Mouse (Mus musculus) neutrophil, adult 5-6 weeks (primary cell): ENCODE data around the gene Tbx19. TPM values are rescaled to one million over a fixed set of nuclear protein-coding genes. Genes with fewer than 3 reads are reported as not detected.
A peak's percentile ranks its signal among the peaks of the same experiment; 100 is the strongest.

Experiments
- ATAC-seq: fragments of 151-379, 151-347 bp; 2 replicates; pipeline ENCODE4 v1.8.0; 2017; ENCODE audit warnings: mild to moderate bottlenecking, moderate TSS enrichment; ENCODE audit not compliant: insufficient number of reproducible peaks, poor library complexity, low FRiP score, severe bottlenecking; ENCODE audit errors: extremely low read depth
- total RNA-seq: library from RNA; stranded (forward); fragments of 200-1000 nt; gene quantifications from 2 replicates; pipeline ENCODE4 v1.2.3, GENCODE M21; 2017

The Tbx19 gene
- total RNA-seq, 1 experiment from 2014 or later: not detected

DNA sequence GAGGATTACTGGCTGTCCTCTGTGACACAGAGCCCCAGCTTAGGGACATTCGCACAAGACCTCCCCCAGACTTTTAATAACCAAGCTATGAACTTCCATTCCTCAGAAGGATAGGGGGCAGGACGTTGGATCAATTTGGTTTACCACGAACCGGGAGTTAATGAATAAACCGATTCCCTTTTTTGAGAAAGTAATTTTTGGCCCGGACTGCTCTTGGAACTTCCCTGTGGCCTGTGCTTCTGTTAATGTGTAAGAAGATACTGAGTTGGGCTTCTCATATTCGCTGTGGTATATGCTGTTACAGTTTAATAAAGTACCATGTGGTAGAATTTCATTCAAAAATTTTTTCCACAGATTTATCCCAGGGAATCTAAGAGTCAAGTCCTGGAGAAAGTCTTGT is 39.5 kb downstream of the Tbx19 start:
- ATAC-seq: no peak

DNA sequence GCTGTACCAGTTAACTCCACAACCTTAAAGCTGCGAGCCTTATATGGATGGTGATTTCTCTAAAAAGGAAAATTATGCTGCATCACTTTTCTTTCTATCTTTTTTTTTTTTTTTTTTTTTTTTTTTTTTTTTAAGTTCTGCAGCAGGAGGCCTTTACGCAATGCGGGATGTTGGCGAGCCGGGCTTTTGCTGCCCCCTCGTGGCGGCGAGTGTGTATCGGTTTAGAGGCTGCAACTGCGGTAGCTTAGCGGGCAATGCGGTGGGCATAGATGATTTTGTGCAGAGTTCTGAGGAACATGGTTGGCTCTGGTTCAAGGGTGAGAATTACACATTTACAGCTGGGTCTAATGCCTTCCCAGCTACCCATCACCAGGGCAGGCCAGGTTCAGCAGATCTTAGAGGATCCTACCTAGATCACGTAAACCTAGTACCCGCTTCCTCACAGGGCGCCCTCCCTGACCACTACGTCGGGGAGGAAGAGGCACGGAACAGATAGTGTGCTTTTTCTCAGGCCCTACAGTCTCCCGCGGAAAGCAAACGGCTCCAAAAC is 40.1 kb downstream of the Tbx19 start:
- peak; percentile 90 for ATAC-seq

DNA sequence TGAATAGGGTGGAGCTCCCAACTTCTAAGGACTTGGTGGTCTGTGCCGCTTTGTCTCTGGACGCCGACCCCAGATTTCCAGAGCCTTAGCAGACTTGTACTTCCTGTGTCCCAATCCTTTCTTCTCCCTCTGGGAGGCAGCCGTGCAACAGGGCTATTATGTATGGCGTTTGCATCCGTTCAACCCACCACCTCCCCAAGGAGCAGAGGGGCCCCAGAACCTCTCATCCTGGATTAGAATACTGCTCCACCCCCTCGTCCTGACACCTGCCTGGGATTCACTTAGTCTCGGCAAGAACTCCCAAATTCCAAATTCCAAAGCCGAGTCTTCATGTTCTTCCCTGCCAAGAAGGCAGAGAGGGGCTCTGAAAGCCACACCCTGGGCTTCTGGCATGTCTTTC is 40.8 kb downstream of the Tbx19 start:
- no peak for ATAC-seq

- no peak for ATAC-seq
Observed at GRCm38 (mm10) chr1:165119011-165119726, 41.4 kb downstream of the Tbx19 start.

DNA sequence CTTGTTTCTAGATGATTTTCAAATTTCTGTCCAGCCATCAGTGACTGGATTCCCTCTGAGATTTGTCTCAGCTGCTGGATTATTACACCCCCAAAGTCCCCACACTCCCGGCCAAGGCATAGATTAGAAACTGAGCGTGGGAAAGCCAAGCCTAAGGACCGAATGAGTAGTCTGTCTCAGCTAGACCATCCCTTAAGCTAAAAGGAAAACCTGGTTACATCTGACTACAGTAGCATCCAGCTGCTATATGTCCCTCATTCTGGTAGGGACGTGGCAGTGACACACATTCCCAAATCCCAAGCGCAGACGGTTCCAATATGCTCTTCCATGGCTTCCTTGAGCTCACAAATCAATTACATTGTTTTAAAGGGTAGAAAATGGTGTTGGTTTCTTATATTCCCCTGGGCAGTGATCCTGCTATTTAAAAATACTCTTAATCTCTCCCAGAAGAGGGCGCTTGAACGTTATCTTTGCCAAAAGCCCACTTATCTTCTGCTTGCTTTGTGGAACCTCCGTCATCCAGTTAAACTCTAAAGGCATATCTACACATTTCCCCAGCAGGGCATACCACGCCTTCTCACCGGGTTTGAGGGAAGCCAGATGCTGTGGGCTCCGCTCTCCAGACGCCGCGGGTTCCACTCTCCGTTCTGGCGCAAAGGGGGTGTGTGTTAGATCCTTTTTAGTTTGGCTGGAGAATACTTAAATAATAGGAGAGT is 46.0 kb downstream of the Tbx19 start:
- ATAC-seq: no peak

DNA sequence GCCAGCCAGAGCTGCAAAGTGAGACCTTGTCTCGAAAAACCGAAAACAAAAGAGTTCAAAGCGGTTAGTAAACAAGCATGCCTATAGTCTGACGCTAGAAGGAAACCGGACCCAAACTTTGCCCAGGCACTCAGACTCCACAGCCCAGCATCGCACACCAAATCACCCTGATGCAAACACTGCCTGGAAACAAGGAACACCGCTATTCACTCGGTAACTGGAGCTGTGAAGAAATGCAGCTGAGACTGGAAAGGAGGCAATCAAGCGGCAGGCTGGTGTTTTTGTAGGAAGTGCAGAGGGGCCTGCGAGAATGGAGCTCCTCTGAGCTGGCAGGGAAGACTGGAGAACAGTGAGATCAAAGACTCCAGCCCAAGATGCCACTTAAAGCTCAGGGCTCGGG is 46.9 kb downstream of the Tbx19 start:
- no peak for ATAC-seq

GRCm38 (mm10) chr1:165110659-165111058 is 49.9 kb downstream of the Tbx19 start:
- no peak for ATAC-seq

- no peak for ATAC-seq
Observed at GRCm38 (mm10) chr1:165109135-165109534, 51.4 kb downstream of the Tbx19 start.

- no peak for ATAC-seq
Observed at GRCm38 (mm10) chr1:165108477-165108876, 52.1 kb downstream of the Tbx19 start.

DNA sequence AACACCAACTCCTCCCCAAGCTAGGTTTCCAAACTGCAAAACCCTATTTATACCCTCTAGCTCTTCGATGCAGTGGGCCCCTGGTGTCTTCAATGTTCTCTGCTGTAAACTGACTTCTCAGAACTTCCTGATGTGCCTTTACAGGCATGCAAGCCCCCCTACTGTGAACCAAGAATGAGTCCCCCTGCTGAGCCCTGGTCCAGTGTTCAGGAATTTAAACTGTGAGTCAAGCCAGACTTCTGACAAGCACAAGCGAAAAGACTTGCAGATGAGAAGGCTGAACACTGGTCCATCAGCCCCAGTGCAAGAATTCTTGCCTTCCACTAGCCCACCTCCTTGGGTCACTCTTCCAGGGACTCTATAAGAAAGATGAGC is 54.6 kb downstream of the Tbx19 start:
- ATAC-seq: no peak

- no peak for ATAC-seq
Observed at GRCm38 (mm10) chr1:165105270-165106010, 55.1 kb downstream of the Tbx19 start.

DNA sequence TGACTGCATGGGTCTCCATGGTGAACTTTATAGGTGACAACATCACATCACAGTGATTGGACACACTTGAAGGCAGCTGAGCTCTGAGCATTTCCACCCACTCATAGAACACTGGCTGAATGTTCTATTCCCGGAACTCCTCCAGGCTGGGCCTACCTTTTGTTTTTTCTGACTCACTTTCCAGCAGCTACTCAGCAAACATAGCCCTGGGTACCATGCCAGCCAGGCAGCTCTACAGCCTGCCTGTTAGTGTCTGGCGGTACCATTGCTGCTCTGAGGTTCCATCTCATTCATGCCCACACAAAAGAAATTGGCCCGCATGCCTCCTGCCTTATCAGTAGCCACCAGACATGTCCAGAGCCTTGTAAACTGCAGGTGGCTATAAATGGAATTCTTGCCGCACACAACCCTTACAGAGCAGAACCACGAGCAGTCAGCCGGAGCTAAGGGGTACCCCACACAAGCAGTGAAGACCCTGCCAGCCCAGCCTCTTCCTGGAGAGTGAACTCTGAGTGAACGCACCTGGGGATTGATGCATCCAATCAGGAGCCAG is 55.8 kb downstream of the Tbx19 start:
- ATAC-seq: no peak

- no peak for ATAC-seq
Observed at GRCm38 (mm10) chr1:165099569-165099968, 61.0 kb downstream of the Tbx19 start.

DNA sequence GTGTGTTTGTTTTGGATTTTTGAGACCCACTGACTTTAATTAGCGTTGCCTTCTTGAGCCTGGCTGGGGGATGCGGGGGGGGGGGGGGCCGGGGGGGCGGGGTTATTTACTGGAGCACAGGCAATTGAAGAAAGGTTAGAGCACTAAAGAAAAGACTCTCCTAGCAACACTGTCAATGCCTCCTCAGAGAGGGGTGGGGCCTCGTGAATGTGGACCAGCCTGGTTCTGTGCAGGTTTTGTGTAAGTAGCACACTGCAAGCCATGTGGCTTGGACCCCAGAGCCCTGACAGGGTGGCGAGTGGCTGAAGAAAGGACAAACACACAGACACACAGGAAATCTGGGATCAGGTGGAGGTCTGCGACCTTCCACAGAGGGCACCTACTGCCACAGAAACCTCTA is 65.7 kb downstream of the Tbx19 start:
- ATAC-seq: no peak

GRCm38 (mm10) chr1:165091721-165092120 is 68.9 kb downstream of the Tbx19 start:
- no peak for ATAC-seq

DNA sequence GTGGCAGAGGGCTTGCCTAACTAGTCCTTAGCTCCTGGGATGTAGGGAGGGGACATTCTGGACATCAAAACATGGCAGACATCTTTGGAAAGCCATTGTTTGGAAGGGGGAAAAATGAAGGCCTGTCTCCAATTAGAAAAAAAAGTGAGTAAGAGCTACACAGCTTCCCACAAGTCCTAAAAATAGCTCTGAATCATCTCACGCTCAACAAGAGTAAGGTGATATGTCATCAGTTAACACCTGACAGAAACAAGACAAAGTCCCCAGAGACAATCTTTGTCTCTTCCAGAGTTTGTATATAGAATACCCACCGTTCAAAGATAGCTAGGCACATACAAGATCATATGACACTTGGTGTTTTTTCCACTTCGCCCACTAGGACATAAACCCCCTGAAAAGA is 71.0 kb downstream of the Tbx19 start:
- no peak for ATAC-seq
